Mouse (Mus musculus) kidney, adult 11 months (tissue): ENCODE results near the gene Crybg3.

ENCODE experiments used
- DNase-seq: peaks from one replicate; pipeline ENCODE4 v3.0.0; 2022

Gene Crybg3

DNA sequence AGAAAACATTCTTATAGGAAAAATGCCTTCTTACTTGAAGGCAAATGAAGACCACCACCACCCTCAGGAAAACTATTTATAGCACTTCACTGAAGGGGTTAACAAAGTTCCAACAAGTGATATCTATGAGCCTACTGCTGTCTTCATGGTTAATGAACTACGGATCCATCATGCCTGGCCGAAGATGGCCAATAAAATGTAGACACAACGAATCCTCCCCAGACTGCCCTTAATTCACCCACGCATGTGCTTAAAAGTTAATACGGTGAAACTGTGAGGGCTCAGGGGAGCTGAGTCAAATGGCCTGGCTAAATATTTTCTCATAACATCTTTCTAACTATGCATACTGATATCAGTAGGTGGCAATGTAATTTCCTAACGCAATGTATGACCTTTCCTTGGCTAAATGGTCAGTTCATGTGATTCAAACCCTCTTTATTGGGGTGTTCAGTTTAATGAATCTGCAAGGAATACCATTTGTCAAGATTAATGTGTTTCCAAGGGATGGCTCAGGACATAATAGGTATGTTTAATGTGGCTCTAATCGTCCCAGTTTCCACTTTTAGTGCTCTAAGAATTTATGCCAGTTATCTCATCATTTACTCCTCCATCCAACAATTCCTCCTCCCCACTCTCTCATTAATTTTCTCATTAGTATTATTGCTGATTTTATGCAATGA, 155.8 kb downstream of the Crybg3 start:
- peak; percentile 41 for DNase-seq
